Mouse (Mus musculus): ENCODE results near the gene Gemin2. TPM values are rescaled to one million over a fixed set of nuclear protein-coding genes. Genes with fewer than 3 reads are reported as not detected.

The Gemin2 gene
- polyA plus RNA-seq, 1 experiment from 2014 or later, result 29.7 TPM

Other genes with a start within 250 kb of the Gemin2 start
- gene Sec23a, start 1.4 kb upstream of the Gemin2 start, polyA plus RNA-seq (2014; fragmentation: Nextera tagmentation; extraction: Ambion mirVana), result 46.5 and 82.8 TPM in 2 replicates
- gene Trappc6b, start 48.1 kb downstream of the Gemin2 start, polyA plus RNA-seq (2014; fragmentation: Nextera tagmentation; extraction: Ambion mirVana), result 64.7 and 76.5 TPM in 2 replicates
- 77.6 and 108 TPM in 2 replicates for gene Pnn, start 53.5 kb downstream of the Gemin2 start, polyA plus RNA-seq (2014; fragmentation: Nextera tagmentation; extraction: Ambion mirVana)
- gene Mia2, start 82.4 kb downstream of the Gemin2 start, polyA plus RNA-seq (2014; fragmentation: Nextera tagmentation; extraction: Ambion mirVana), result 51.1 and 70.6 TPM in 2 replicates
- gene Fbxo33, start 206.3 kb downstream of the Gemin2 start, polyA plus RNA-seq (2014; fragmentation: Nextera tagmentation; extraction: Ambion mirVana), result 14.0 TPM in 2 replicates